Mouse (Mus musculus) inflammation-experienced regulatory T-cells, adult 6 months (primary cell): ENCODE measurements at regions not wholly inside any gene's neighbourhood (a gene's known extent, or its start where the extent isn't known, plus 50 kb on each side); places are given as distances from the start of the nearest gene placed in this dataset.

ENCODE experiments used
- ATAC-seq: one replicate; pipeline ENCODE4 v1.8.0; 2017

- no peak for ATAC-seq
Observed at GRCm38 (mm10) chr17:45341573-45341972, 92.0 kb downstream of the Cdc5l start.

- ATAC-seq, result no peak
Observed at GRCm38 (mm10) chr17:45340851-45341250, 92.7 kb downstream of the Cdc5l start.

GRCm38 (mm10) chr17:45339226-45339625 lies 94.3 kb downstream of the Cdc5l start:
- ATAC-seq, result no peak

- ATAC-seq, result no peak
Observed at GRCm38 (mm10) chr17:45338086-45338485, 95.5 kb downstream of the Cdc5l start.

GRCm38 (mm10) chr17:45335586-45336151 lies 97.9 kb downstream of the Cdc5l start:
- no peak for ATAC-seq

GRCm38 (mm10) chr17:45334732-45335381 lies 98.7 kb downstream of the Cdc5l start:
- ATAC-seq, result no peak

- no peak for ATAC-seq
Observed at GRCm38 (mm10) chr17:45332321-45332720, 101.2 kb downstream of the Cdc5l start.

GRCm38 (mm10) chr17:45329241-45329640 lies 104.3 kb downstream of the Cdc5l start:
- no peak for ATAC-seq

- no peak for ATAC-seq
Observed at GRCm38 (mm10) chr17:45326726-45327125, 106.8 kb downstream of the Cdc5l start.

- ATAC-seq, result no peak
Observed at GRCm38 (mm10) chr17:45326173-45326572, 107.4 kb downstream of the Cdc5l start.

GRCm38 (mm10) chr17:45322842-45323241 lies 110.7 kb downstream of the Cdc5l start:
- no peak for ATAC-seq

GRCm38 (mm10) chr17:45320074-45320473 lies 113.5 kb downstream of the Cdc5l start:
- ATAC-seq, result peak; percentile 17

GRCm38 (mm10) chr17:45318211-45319076 lies 115.1 kb downstream of the Cdc5l start:
- no peak for ATAC-seq

GRCm38 (mm10) chr17:45312510-45313266 lies 120.8 kb downstream of the Cdc5l start:
- ATAC-seq, result no peak

GRCm38 (mm10) chr17:45306506-45306905 lies 127.0 kb downstream of the Cdc5l start:
- ATAC-seq, result no peak

- ATAC-seq, result no peak
Observed at GRCm38 (mm10) chr17:45303183-45303582, 130.4 kb downstream of the Cdc5l start.

- no peak for ATAC-seq
Observed at GRCm38 (mm10) chr17:45298355-45298754, 135.2 kb downstream of the Cdc5l start.

- ATAC-seq, result no peak
Observed at GRCm38 (mm10) chr17:45297860-45298259, 135.7 kb downstream of the Cdc5l start.

- no peak for ATAC-seq
Observed at GRCm38 (mm10) chr17:45296363-45296762, 137.2 kb downstream of the Cdc5l start.

GRCm38 (mm10) chr17:45294886-45295285 lies 138.7 kb downstream of the Cdc5l start:
- ATAC-seq, result no peak

- no peak for ATAC-seq
Observed at GRCm38 (mm10) chr17:45294256-45294865, 139.2 kb downstream of the Cdc5l start.

- ATAC-seq, result no peak
Observed at GRCm38 (mm10) chr17:45292883-45293282, 140.7 kb downstream of the Cdc5l start.
